Mouse (Mus musculus) T-helper 17 cell (primary cell): ENCODE measurements around the gene Pgbd5.

ENCODE experiments used
- in situ Hi-C, 2 experiments: fragments of 300-600 bp; cut with MboI, MseI; formaldehyde crosslinking; loops; 1 replicate in 1 of 2; 2 replicates in 1 of 2; pipeline ENCODE4 v1.15.1; 2025; ENCODE audit warnings: high pct_unique_total_duplicates in 2 of 2

The Pgbd5 gene

GRCm38 (mm10) chr8:124346852-124347523 lies 92.5 kb downstream of the Pgbd5 start:
- in situ Hi-C loops = loop anchor here (5.0 kb wide), 2 partner anchors 110 to 295 kb away; no protein-coding TSS in a partner anchor

DNA sequence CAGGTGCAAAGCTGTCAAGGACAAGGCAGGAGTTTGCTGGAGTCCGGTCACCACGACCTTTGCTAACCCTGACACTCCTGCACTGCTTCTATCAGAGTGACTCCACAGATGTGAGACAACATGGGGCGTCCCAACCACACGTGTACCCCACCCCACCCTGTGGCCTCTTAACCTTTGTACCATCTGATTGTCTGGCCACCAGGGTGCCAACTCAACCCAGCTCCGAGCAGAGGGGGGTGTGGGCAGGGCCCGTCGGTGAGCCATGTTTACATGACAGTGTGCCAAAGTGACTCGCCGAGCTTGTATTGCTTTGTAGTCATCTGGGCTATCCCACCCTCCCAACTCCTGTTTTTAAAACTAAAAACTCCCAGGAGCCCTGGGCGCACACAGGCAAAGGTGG lies 94.4 kb downstream of the Pgbd5 start:
- in situ Hi-C loops = loop anchor here (5.0 kb wide), 2 partner anchors 108 to 293 kb away; no protein-coding TSS in a partner anchor

- in situ Hi-C loops = no loop called here
Measured at GRCm38 (mm10) chr8:124343991-124344390, 95.5 kb downstream of the Pgbd5 start.

DNA sequence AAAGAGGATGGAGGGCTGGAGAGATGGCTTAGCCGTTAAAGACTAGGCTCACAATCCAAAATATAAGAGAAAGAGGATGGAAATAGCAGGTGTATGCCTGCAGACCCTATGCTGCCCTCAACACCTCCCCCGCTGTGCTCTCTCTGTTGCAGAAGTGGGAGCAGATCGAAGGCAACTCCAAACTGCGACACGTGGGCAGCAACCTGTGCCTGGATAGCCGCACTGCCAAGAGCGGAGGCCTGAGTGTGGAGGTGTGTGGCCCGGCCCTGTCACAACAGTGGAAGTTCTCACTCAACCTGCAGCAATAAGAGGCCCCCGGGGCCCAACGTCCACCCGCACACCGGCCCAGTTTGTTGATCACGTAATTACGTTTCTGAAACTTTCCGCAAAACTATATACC lies 96.3 kb downstream of the Pgbd5 start:
- in situ Hi-C loops = no loop called here

DNA sequence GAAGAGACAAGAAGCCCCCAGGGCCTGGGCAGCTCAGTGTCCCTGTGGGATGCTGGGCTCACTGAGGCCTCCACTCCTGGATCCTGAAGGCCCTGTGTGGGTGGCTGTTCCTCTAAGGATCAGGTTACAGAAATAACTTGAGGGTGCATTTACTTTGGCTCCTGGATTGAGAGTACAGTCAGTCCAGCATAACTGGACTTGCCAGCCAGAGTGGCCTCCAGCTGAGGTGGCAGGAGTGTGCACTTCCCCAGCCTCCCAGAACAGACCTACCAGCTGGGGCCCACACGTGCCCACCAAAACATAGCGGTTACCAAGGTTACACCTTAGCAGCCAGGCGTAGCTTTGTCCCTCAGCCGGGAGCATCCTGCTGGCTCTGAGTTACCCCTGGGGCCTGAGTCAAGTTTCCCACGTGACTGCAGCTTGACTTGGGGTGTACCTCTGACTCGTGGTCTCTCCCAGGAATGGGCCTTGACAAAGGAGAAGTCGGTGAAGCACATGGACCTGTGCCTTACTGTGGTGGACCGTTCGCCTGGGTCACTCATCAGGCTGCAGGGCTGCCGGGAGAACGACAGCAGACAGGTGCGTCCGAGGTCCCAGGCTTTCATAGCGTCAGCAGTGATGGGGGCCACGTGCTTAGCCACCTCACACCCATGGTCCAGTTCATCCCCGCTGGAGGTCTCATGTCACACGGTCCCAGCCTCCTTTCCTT lies 98.9 kb downstream of the Pgbd5 start:
- in situ Hi-C loops = no loop called here

DNA sequence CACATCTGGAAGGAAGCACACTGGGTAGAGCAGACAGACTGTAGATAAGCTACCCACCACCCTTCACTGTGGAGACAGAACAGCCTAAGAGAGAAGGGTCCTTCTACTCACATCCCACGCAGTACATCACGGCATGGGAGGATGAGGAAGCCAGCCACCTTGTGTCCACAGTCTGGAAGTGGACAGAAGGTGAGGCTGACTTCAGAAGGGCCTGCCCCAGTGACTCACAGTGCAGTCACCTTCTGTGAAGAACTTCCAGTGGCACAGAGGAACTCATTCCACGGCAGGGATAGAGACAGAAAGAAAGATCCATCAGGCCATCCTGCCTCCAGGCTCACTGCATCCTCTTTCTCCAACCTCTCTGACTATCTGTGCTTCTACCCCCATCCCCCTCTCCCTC lies 99.7 kb downstream of the Pgbd5 start:
- in situ Hi-C loops = no loop called here

DNA sequence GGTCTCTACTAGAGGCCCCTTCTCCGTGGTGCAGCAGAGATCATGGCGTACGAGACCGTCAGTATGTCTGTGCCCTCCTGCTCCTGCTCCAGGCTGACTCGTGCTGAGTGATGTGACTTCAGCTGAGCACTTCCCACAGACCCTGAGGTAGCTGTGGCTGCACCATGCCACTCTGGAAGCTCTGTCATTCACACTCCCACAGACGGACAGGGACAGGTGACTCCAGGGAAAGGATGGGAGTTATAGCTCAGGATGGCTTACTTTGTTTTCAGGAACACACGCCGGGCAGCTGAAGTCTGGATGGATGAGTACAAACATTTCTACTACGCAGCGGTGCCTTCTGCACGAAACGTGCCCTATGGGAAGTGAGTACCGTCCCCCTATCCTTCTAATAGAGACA lies 103.2 kb downstream of the Pgbd5 start:
- in situ Hi-C loops = no loop called here

DNA sequence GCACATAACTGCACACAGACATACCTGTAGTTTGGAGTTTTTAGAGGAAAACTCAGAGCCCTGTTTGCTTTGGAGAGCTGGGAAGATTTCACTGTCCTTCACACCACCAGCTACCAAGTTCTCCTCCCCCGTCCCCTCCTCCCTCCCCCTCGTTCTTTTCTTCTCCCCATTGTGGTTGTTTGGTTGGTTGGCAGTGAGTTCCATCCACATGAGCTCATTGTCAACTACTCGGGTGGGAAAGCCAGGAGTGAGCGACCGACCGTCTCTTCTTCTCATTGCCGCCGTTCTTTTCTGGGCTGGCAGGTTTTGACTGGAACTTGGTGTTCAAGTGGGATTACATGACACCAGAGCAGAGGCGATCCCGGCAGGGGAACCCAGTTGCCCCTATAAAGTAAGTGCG lies 107.8 kb downstream of the Pgbd5 start:
- in situ Hi-C loops = no loop called here

- in situ Hi-C loops = no loop called here
Measured at GRCm38 (mm10) chr8:124331094-124331493, 108.4 kb downstream of the Pgbd5 start.

DNA sequence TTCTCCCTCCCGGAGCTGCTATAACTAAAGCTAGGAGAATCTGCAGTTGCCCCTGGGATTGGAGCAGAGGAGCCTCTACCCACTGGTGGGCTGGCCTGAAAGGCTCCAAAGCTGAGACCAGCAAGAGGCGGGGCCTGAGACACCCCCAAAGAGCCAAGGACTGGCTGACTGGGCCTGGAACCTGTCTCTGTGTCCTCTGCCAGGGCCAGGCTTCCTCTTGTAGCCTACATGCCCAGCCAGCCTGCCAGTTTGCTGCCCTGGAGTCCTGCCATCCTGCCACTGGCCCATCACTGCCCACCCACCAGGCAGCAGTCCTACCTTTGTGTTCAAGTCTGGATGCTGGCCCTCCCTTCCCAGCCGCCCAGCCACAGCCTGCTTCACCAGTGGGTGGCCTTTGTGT lies 109.0 kb downstream of the Pgbd5 start:
- in situ Hi-C loops = no loop called here

DNA sequence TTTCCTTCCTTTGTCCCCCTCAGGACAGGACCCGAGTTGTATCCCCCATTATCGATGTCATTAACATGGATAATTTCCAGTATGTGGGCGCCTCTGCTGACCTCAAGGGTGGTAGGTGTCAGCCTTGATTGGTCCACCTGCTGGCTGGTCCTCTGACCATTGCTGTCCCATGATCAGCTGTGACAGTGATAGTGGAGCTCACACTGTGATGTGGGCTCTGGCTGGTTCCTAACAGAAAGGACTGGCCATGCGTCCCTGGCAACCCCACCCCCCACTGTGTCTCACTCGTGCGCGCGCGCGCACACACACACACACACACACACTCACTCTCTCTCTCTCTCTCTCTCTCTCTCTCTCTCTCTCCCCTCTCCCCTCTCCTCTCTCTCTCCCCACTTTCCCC lies 109.8 kb downstream of the Pgbd5 start:
- in situ Hi-C loops = no loop called here

DNA sequence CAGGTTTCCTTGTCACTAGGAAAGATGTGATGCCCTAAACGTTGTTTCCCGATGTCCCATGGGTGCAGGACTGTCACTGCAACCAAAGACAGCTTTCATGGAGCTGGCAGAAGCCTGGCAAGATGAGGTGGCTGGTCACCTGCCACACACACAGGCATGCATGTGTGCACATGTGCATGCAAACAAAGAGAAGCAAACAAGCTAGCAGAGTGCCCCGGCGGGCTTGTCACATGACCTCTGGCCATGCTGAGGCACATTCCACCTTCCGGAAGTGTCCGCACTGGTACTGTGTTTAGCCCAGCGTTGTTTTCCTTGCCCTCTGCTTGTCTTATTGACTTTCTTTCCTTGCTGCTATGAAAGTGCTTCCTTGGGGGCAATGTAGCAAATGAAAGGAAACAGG lies 111.2 kb downstream of the Pgbd5 start:
- in situ Hi-C loops = no loop called here

DNA sequence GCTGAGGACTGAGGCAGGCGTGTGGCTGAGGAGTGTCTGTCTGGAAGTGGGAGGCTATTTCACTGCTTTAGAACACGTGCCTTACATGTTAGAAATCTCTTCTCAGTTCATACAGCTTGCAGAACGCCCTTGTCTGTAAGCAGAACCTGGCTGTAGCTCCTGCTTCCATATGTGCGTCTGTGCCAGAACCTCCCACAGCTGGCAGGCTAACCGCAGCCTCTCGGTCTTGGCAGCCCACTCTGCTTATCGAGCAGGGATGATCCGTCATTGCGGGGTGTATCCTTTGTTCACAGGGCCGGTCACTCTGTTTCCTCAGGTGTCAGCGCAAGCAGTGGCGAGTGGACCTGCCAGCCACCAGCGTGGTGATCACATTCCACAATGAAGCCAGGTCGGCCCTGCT lies 116.1 kb downstream of the Pgbd5 start:
- in situ Hi-C loops = no loop called here

- in situ Hi-C loops = no loop called here
Measured at GRCm38 (mm10) chr8:124321227-124321840, 118.1 kb downstream of the Pgbd5 start.

- in situ Hi-C loops = no loop called here
Measured at GRCm38 (mm10) chr8:124319316-124319652, 120.2 kb downstream of the Pgbd5 start.
